Mouse (Mus musculus) CH12.LX (cell line): ENCODE measurements at regions not wholly inside any gene's neighbourhood (a gene's known extent, or its start where the extent isn't known, plus 50 kb on each side); places are given as distances from the start of the nearest gene placed in this dataset.

Source experiments
- CTCF ChIP-seq, 2 experiments: IDR thresholded peaks in 1 of 2; conservative IDR thresholded peaks in 1 of 2; 2 replicates each; pipeline ENCODE4 v1.5.1; 2011 to 2012; ENCODE audit warnings: low read depth in 2 of 2, low read length in 2 of 2, improper control_type of control experiment in 1 of 2, inconsistent platforms in 1 of 2, mild to moderate bottlenecking in 1 of 2, moderate library complexity in 1 of 2
- E2F4 ChIP-seq: IDR thresholded peaks from 2 replicates; pipeline ENCODE4 v1.6.1; 2011; ENCODE audit warnings: low read depth, low read length, improper control_type of control experiment; ENCODE audit not compliant: insufficient replicate concordance
- MEF2A ChIP-seq: IDR thresholded peaks from 2 replicates; pipeline ENCODE4 v1.6.1; 2014; ENCODE audit warnings: low read depth, mild to moderate bottlenecking, inconsistent platforms, low read length, improper control_type of control experiment, borderline replicate concordance
- TCF12 ChIP-seq: IDR thresholded peaks from 2 replicates; pipeline ENCODE4 v1.6.1; 2014; ENCODE audit warnings: low read depth, mild to moderate bottlenecking, inconsistent platforms, low read length, improper control_type of control experiment
- UBTF ChIP-seq: IDR thresholded peaks from 2 replicates; pipeline ENCODE4 v1.6.1; 2012; ENCODE audit warnings: low read depth, mild to moderate bottlenecking, inconsistent platforms, low read length, improper control_type of control experiment, moderate library complexity

DNA sequence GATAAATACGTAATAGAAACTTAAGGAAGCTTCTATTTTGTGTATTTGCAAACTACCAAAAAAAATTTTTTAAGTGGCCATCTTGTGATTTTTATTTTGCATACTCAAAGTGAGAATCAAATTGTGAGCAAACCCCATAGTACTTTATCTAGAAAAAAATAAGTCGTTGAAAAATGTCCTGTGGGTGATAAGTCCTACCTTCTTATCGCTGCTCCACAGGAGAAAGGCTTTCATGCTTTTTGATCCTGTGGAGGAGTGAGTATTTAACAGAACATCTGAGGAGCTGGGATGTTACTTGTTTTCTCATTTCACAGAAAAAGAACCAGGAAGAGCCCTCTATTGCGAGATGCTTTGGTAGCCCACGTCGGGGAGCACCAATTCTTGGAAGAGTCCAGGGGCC is 72.7 kb upstream of the Ccdc39 start:
- TF ChIP-seq CTCF (conservative IDR thresholded peaks at IDR 0.05 in 1 of 2, IDR thresholded peaks at IDR 0.05 in 1 of 2; ENCODE audit: low read depth in 2 of 2, low read length in 2 of 2) (no peak), MEF2A (no peak), TCF12 (no peak), UBTF (no peak), E2F4 (no peak)
